Mouse (Mus musculus) liver, postnatal 0 days (tissue): ENCODE measurements at regions not wholly inside any gene's neighbourhood (a gene's known extent, or its start where the extent isn't known, plus 50 kb on each side); places are given as distances from the start of the nearest gene placed in this dataset.

Experiments
- ATAC-seq: fragments of 200-750 bp; cut with Nextera tagmentation; 2 replicates; pipeline ENCODE4 v1.8.0; 2017; ENCODE audit warnings: mild to moderate bottlenecking, moderate library complexity
- DNase-seq: peaks from one replicate; pipeline ENCODE4 v3.0.0-alpha.2; 2016
- H3K27ac ChIP-seq: fragments of 300-500 bp; sonication (generic); 2 replicates; pipeline ENCODE4 v1.5.1; 2014; ENCODE audit warnings: antibody characterized with exemption, moderate library complexity, mild to moderate bottlenecking, low read depth
- H3K27me3 ChIP-seq: fragments of 300-500 bp; sonication (generic); 2 replicates; pipeline ENCODE4 v1.6.1; 2014; ENCODE audit warnings: low read length, control low read depth, mixed read lengths; ENCODE audit not compliant: insufficient read depth
- H3K36me3 ChIP-seq: fragments of 300-500 bp; sonication (generic); replicated peaks from 2 replicates; pipeline ENCODE4 v1.6.1; 2014; ENCODE audit warnings: mild to moderate bottlenecking, control low read depth, low read length, moderate library complexity, mixed read lengths; ENCODE audit not compliant: insufficient read depth
- H3K4me1 ChIP-seq: fragments of 300-500 bp; sonication (generic); 2 replicates; pipeline ENCODE4 v1.6.1; 2014; ENCODE audit warnings: antibody characterized with exemption, mild to moderate bottlenecking, control low read depth; ENCODE audit not compliant: insufficient read depth
- H3K4me2 ChIP-seq: fragments of 300-500 bp; sonication (generic); 2 replicates; pipeline ENCODE4 v1.6.1; 2014; ENCODE audit warnings: low read depth, mild to moderate bottlenecking, low read length, moderate library complexity, mixed read lengths
- H3K4me3 ChIP-seq: fragments of 300-500 bp; sonication (generic); 2 replicates; pipeline ENCODE4 v1.5.1; 2014; ENCODE audit warnings: low read depth, low read length
- H3K9ac ChIP-seq: fragments of 300-500 bp; sonication (generic); replicated peaks from 2 replicates; pipeline ENCODE4 v1.6.1; 2014; ENCODE audit warnings: mild to moderate bottlenecking, moderate library complexity
- H3K9me3 ChIP-seq: fragments of 300-500 bp; sonication (generic); 2 replicates; pipeline ENCODE4 v1.6.1; 2016; ENCODE audit warnings: mild to moderate bottlenecking, control low read depth, low read length, mixed read lengths
- CTCF ChIP-seq: sonication (generic); IDR thresholded peaks from 2 replicates; pipeline ENCODE4 v1.5.1; 2016; ENCODE audit warnings: antibody characterized with exemption, low read depth
- EP300 ChIP-seq: IDR thresholded peaks from 2 replicates; pipeline ENCODE4 v1.6.1; 2016; ENCODE audit warnings: antibody characterized with exemption, low read depth, mild to moderate bottlenecking
- WGBS: fragments of 180-500 bp; shearing (Covaris S2); extraction: QIAGEN DNeasy Blood & Tissue Kit; methylation state at CpG from one replicate; pipeline ENCODE4 v1.1.7; 2014; ENCODE audit not compliant: insufficient replicate concordance; 5-methylcytosine and 5-hydroxymethylcytosine counted together

- no peaks in the 10 kb centered on the region for H3K4me1 ChIP-seq
- no peak overlapping the region for H3K9ac ChIP-seq
- WGBS = 78% methylated on average over 2 of the region's 2 CpGs
- H3K4me2 ChIP-seq = no peak overlapping the region
- no peak for TF ChIP-seq CTCF
- no peak for TF ChIP-seq EP300
- DNase-seq = no peak
- no peak overlapping the region for H3K27ac ChIP-seq
- H3K36me3 ChIP-seq = no peaks in the 10 kb centered on the region
- no peaks in the 10 kb centered on the region for H3K27me3 ChIP-seq
- no peaks in the 10 kb centered on the region for H3K9me3 ChIP-seq
- no peak for ATAC-seq
- H3K4me3 ChIP-seq = no peak overlapping the region
These were observed 157.4 kb upstream of the Slc30a5 start for GRCm38 (mm10) chr13:100990646-100991045.

DNA sequence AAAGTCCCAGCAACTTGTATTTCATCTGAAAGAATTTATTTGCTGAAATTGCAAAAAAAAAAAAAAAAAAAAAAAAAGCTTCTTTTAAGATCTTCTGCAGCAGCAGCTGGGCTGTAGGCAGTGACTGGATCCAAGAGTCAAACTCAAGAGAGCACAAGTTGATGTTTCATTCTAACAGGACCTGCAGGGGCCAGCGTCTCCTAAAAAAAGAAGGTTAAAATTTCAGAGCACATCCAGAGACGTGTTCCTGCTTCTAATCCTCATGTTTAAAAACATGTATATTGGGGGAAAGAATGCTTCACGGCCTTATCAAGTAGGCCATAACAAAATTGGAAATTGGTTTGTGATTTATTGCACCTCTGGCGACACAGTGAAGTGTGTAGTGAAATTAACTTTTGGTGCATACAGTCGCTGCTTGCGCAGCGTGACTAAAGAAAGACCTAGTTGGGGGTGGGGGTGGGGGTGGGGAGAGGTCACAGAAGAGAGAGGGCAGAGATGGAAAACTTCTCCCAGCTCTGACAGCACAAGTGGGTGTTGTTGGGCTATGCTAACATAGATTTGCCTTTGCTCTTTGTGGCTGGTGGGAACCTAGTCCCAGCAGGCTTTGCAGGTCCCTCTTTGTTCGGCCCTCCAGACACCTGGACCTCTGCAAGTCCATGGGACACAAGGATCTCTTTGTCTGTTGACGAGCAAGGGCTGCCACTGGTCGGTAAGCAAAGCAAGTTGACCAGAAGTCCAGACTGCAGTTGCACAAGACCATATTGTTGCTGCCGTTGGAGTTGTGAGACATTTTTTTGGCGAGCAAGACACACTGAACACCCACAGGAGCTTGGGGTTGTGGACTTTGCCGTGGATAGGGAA is 155.7 kb upstream of the Slc30a5 start:
- H3K4me2 ChIP-seq = no peak overlapping the region
- 64% methylated on average over 13 of the region's 13 CpGs for WGBS
- no peaks in the 10 kb centered on the region for H3K4me1 ChIP-seq
- ATAC-seq (no peak), DNase-seq (no peak)
- no peak overlapping the region for H3K9ac ChIP-seq
- H3K36me3 ChIP-seq = no peaks in the 10 kb centered on the region
- H3K27me3 ChIP-seq = no peaks in the 10 kb centered on the region
- no peaks in the 10 kb centered on the region for H3K9me3 ChIP-seq
- TF ChIP-seq CTCF = no peak
- TF ChIP-seq EP300 = no peak
- H3K4me3 ChIP-seq = no peak overlapping the region
- no peak overlapping the region for H3K27ac ChIP-seq

DNA sequence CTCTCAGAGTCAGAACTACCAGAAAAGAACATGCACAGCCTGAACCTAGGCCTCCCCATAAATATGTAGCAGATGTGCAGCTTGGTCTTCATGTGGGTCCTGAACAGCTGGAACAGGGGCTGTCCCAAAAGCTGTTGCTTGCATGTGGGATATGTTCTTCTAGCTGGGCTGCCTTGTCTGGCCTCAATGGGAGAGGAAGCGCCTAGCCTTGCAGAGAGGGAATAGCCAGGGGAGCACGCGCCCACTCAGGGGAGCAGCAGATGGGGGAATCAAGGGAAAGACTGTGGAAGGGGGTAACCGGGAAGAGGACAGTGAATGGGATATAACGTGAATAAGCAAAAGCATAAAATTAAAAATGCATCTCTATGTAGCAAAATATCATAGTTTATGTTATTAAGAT is 154.9 kb upstream of the Slc30a5 start:
- no peaks in the 10 kb centered on the region for H3K9me3 ChIP-seq
- no peak for ATAC-seq
- DNase-seq = no peak
- no peak overlapping the region for H3K4me3 ChIP-seq
- WGBS = 83% methylated on average over 5 of the region's 5 CpGs
- H3K27ac ChIP-seq = no peak overlapping the region
- H3K4me1 ChIP-seq = no peaks in the 10 kb centered on the region
- H3K27me3 ChIP-seq = no peaks in the 10 kb centered on the region
- no peak overlapping the region for H3K9ac ChIP-seq
- no peak overlapping the region for H3K4me2 ChIP-seq
- TF ChIP-seq CTCF (no peak), EP300 (no peak)
- H3K36me3 ChIP-seq = no peaks in the 10 kb centered on the region

- H3K9me3 ChIP-seq = no peaks in the 10 kb centered on the region
- H3K27ac ChIP-seq = no peak overlapping the region
- no peaks in the 10 kb centered on the region for H3K36me3 ChIP-seq
- ATAC-seq = no peak
- 68% methylated on average over 3 of the region's 3 CpGs for WGBS
- no peak overlapping the region for H3K9ac ChIP-seq
- H3K4me1 ChIP-seq = no peaks in the 10 kb centered on the region
- DNase-seq = no peak
- TF ChIP-seq EP300 (no peak), CTCF (no peak)
- no peaks in the 10 kb centered on the region for H3K27me3 ChIP-seq
- H3K4me2 ChIP-seq = no peak overlapping the region
- no peak overlapping the region for H3K4me3 ChIP-seq
These were observed 142.5 kb upstream of the Slc30a5 start for GRCm38 (mm10) chr13:100975741-100976140.

- H3K27ac ChIP-seq = no peak overlapping the region
- H3K4me1 ChIP-seq = no peaks in the 10 kb centered on the region
- no peak overlapping the region for H3K4me3 ChIP-seq
- no peaks in the 10 kb centered on the region for H3K27me3 ChIP-seq
- DNase-seq (no peak), ATAC-seq (no peak)
- TF ChIP-seq CTCF (no peak), EP300 (no peak)
- WGBS = 67% methylated on average over 2 of the region's 2 CpGs
- no peaks in the 10 kb centered on the region for H3K36me3 ChIP-seq
- no peak overlapping the region for H3K4me2 ChIP-seq
- H3K9ac ChIP-seq = no peak overlapping the region
- H3K9me3 ChIP-seq = no peaks in the 10 kb centered on the region
These were observed 138.1 kb upstream of the Slc30a5 start for GRCm38 (mm10) chr13:100971080-100972017.

DNA sequence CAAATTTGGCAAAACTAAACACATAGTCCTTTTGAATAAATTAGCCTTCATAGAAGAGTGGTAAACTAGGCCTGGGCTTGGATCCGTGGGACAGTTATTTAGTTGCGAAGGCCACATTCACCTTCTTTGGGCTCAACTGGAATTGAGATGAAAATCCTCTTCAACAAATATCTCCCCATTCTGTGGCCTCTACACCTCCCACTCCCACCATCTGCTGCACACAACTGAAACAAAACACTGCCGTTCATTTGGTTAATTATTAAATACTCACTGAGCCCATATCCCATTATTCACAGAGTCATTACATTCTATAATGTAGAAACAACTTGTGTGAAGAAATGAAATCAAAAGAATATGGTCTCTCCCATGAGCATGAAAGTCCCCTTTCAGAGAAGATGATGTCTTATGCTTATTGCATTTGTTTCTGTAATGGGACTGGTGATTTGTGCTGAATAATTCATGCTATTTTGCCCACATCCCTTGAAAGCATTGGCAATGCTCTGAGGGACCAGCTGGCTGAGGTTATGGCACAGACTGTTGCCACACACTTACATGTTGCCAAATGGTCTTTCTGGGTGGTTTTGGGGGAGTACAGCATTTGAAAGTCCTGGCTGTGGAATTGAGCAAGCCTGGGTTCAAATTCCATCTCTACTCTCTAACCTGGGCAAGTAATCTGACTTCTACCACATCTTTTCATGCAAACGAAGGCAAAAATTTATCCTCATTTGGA is 129.7 kb upstream of the Slc30a5 start:
- ATAC-seq (no peak), DNase-seq (no peak)
- Histone ChIP-seq H3K27ac (no peak overlapping the region), H3K9ac (no peak overlapping the region), H3K27me3 (no peaks in the 10 kb centered on the region), H3K9me3 (no peaks in the 10 kb centered on the region), H3K4me2 (no peak overlapping the region), H3K36me3 (no peaks in the 10 kb centered on the region), H3K4me3 (no peak overlapping the region), H3K4me1 (no peaks in the 10 kb centered on the region)
- TF ChIP-seq EP300 (no peak), CTCF (no peak)
- WGBS = 67% methylated on average over 4 of the region's 4 CpGs
